Mouse (Mus musculus) forelimb bud, embryonic 11.5 days (tissue): ENCODE data around the gene Nek1.

ENCODE experiments used
- DNase-seq: peaks from one replicate; pipeline ENCODE4 v3.0.0-alpha.2; 2012; ENCODE audit warnings: low read depth, low spot score

Gene Nek1

GRCm38 (mm10) chr8:61156406-61156805, 163.4 kb downstream of the Nek1 start:
- no peak for DNase-seq

GRCm38 (mm10) chr8:61158540-61158939, 165.5 kb downstream of the Nek1 start:
- DNase-seq: no peak

- no peak for DNase-seq
These were observed 168.6 kb downstream of the Nek1 start for GRCm38 (mm10) chr8:61161461-61162185.

- DNase-seq: no peak
These were observed 169.2 kb downstream of the Nek1 start for GRCm38 (mm10) chr8:61162186-61162566.

- DNase-seq: no peak
These were observed 178.6 kb downstream of the Nek1 start for GRCm38 (mm10) chr8:61171546-61171945.

- peak; percentile 16 for DNase-seq
These were observed 181.0 kb downstream of the Nek1 start for GRCm38 (mm10) chr8:61173921-61174492.

GRCm38 (mm10) chr8:61175876-61176275, 182.9 kb downstream of the Nek1 start:
- no peak for DNase-seq

- DNase-seq: no peak
These were observed 184.9 kb downstream of the Nek1 start for GRCm38 (mm10) chr8:61177680-61178593.

- no peak for DNase-seq
These were observed 185.7 kb downstream of the Nek1 start for GRCm38 (mm10) chr8:61178594-61179140.
